Mouse (Mus musculus) lung, embryonic 16.5 days (tissue): Measurements from ENCODE around the gene Hgd. TPM values are rescaled to one million over a fixed set of nuclear protein-coding genes. Genes with fewer than 3 reads are reported as not detected.

ENCODE experiments used
- ATAC-seq: fragments of 200-750 bp; cut with Nextera tagmentation; 2 replicates; pipeline ENCODE4 v1.8.0; 2017; ENCODE audit warnings: low read depth, mild to moderate bottlenecking, moderate library complexity
- H3K27ac ChIP-seq: fragments of 300-500 bp; sonication (generic); 2 replicates; pipeline ENCODE4 v1.5.1; 2014; ENCODE audit warnings: mild to moderate bottlenecking, control low read depth, low read length
- H3K27me3 ChIP-seq: fragments of 300-500 bp; sonication (generic); 2 replicates; pipeline ENCODE4 v1.6.1; 2014; ENCODE audit warnings: low read depth, low read length, mixed read lengths; ENCODE audit not compliant: control insufficient read depth, insufficient read depth
- H3K36me3 ChIP-seq: fragments of 300-500 bp; sonication (generic); 2 replicates; pipeline ENCODE4 v1.6.1; 2014; ENCODE audit warnings: low read length; ENCODE audit not compliant: control insufficient read depth, insufficient read depth
- H3K4me1 ChIP-seq: fragments of 300-500 bp; sonication (generic); replicated peaks from 2 replicates; pipeline ENCODE4 v1.6.1; 2014; ENCODE audit warnings: low read length, mixed read lengths; ENCODE audit not compliant: control insufficient read depth, insufficient read depth
- H3K4me2 ChIP-seq: fragments of 300-500 bp; sonication (generic); 2 replicates; pipeline ENCODE4 v1.6.1; 2014; ENCODE audit warnings: low read depth, low read length, control low read depth
- H3K4me3 ChIP-seq: fragments of 300-500 bp; sonication (generic); 2 replicates; pipeline ENCODE4 v1.5.1; 2014; ENCODE audit warnings: mild to moderate bottlenecking, low read length, control low read depth
- H3K9ac ChIP-seq: fragments of 300-500 bp; sonication (generic); 2 replicates; pipeline ENCODE4 v1.6.1; 2014; ENCODE audit warnings: low read length, control low read depth
- H3K9me3 ChIP-seq: fragments of 300-500 bp; sonication (generic); 2 replicates; pipeline ENCODE4 v1.6.1; 2016; ENCODE audit warnings: low read length; ENCODE audit not compliant: control insufficient read depth
- WGBS: fragments of 180-500 bp; shearing (Covaris S2); extraction: QIAGEN DNeasy Blood & Tissue Kit; methylation state at CpG from one replicate; pipeline ENCODE4 v1.1.7; 2014; 5-methylcytosine and 5-hydroxymethylcytosine counted together
- polyA plus RNA-seq: library from polyadenylated mRNA; unstranded; fragments of >200 nt; fragmentation: Nextera tagmentation; extraction: Ambion mirVana; gene quantifications from 2 replicates; pipeline ENCODE4 v1.2.1, GENCODE M21; 2015

Gene Hgd
- polyA plus RNA-seq, 1 experiment from 2014 or later = 0.46 TPM

GRCm38 (mm10) chr16:37651467-37651866, 71.5 kb downstream of the Hgd start:
- Histone ChIP-seq H3K36me3 (peaks cover 9% of the 10 kb centered on the region), H3K9ac (no peak overlapping the region), H3K9me3 (no peaks in the 10 kb centered on the region), H3K27me3 (no peaks in the 10 kb centered on the region), H3K4me1 (peaks cover 12% of the 10 kb centered on the region), H3K27ac (no peak overlapping the region), H3K4me2 (no peak overlapping the region), H3K4me3 (no peak overlapping the region)
- ATAC-seq = no peak
- WGBS = 76% methylated on average over 5 of the region's 5 CpGs

GRCm38 (mm10) chr16:37652654-37653053, 72.7 kb downstream of the Hgd start:
- ATAC-seq = no peak

GRCm38 (mm10) chr16:37653058-37653457, 73.1 kb downstream of the Hgd start:
- no peak for ATAC-seq
- H3K27ac ChIP-seq = no peak overlapping the region
- peaks cover 12% of the 10 kb centered on the region for H3K4me1 ChIP-seq
- peak overlapping the region; percentile 69 for H3K4me2 ChIP-seq
- H3K4me3 ChIP-seq = peak overlapping the region; percentile 73
- H3K36me3 ChIP-seq = no peaks in the 10 kb centered on the region; the same call in 1 of the 2 replicates
- no peaks in the 10 kb centered on the region for H3K9me3 ChIP-seq
- H3K9ac ChIP-seq = peak overlapping the region; percentile 40; the same call in 1 of the 2 replicates
- no peaks in the 10 kb centered on the region for H3K27me3 ChIP-seq
- WGBS = 64% methylated on average over 1 of the region's 1 CpGs

More at GRCm38 (mm10) chr16:37652654-37653053, 72.7 kb downstream of the Hgd start:
- H3K4me1 ChIP-seq = peaks cover 12% of the 10 kb centered on the region
- H3K27ac ChIP-seq = no peak overlapping the region
- no peaks in the 10 kb centered on the region for H3K27me3 ChIP-seq
- WGBS = 72% methylated on average over 5 of the region's 5 CpGs
- no peak overlapping the region for H3K9ac ChIP-seq
- H3K36me3 ChIP-seq = no peaks in the 10 kb centered on the region; the same call in 1 of the 2 replicates
- no peaks in the 10 kb centered on the region for H3K9me3 ChIP-seq
- peak overlapping the region; percentile 69 for H3K4me2 ChIP-seq
- H3K4me3 ChIP-seq = no peak overlapping the region

GRCm38 (mm10) chr16:37653731-37654657, 74.0 kb downstream of the Hgd start, which contains the start of gene Ndufb4:
TSS of gene Ndufb4 (minus strand) at chr16:37654453.
- Histone ChIP-seq H3K9ac (peak within 1 kb of the TSS; percentile 93), H3K4me3 (peak within 1 kb of the TSS; percentile 73), H3K9me3 (no peaks in the 10 kb centered on the region), H3K4me1 (peaks cover 12% of the 10 kb centered on the region), H3K27me3 (no peaks in the 10 kb centered on the region), H3K27ac (peak within 1 kb of the TSS; percentile 74), H3K4me2 (peak within 1 kb of the TSS; percentile 69), H3K36me3 (no peaks in the 10 kb centered on the region)
- under 1% methylated on average over 48 of the region's 58 CpGs for WGBS
- peak; percentile 97 for ATAC-seq

GRCm38 (mm10) chr16:37654831-37655455, 75.0 kb downstream of the Hgd start:
- H3K4me1 ChIP-seq = peaks cover 12% of the 10 kb centered on the region
- no peaks in the 10 kb centered on the region for H3K9me3 ChIP-seq
- no peak for ATAC-seq
- no peaks in the 10 kb centered on the region for H3K27me3 ChIP-seq
- H3K36me3 ChIP-seq = no peaks in the 10 kb centered on the region
- H3K27ac ChIP-seq = no peak overlapping the region; the same call in 1 of the 2 replicates
- H3K4me3 ChIP-seq = no peak overlapping the region; the same call in 1 of the 2 replicates
- 58% methylated on average over 4 of the region's 4 CpGs for WGBS
- H3K4me2 ChIP-seq = peak overlapping the region; percentile 51
- H3K9ac ChIP-seq = 0 out of 2 replicates have a peak overlapping the region, but pooled peaks have one; percentile 50

GRCm38 (mm10) chr16:37655756-37656347, 75.9 kb downstream of the Hgd start:
- H3K27ac ChIP-seq = no peak overlapping the region
- H3K4me3 ChIP-seq = no peak overlapping the region
- no peak overlapping the region for H3K9ac ChIP-seq
- H3K27me3 ChIP-seq = no peaks in the 10 kb centered on the region
- no peaks in the 10 kb centered on the region for H3K36me3 ChIP-seq
- peaks cover 12% of the 10 kb centered on the region for H3K4me1 ChIP-seq
- no peak overlapping the region for H3K4me2 ChIP-seq
- no peak for ATAC-seq
- WGBS = 28% methylated on average over 4 of the region's 4 CpGs
- H3K9me3 ChIP-seq = no peaks in the 10 kb centered on the region

GRCm38 (mm10) chr16:37656796-37657195, 76.8 kb downstream of the Hgd start:
- ATAC-seq = no peak

GRCm38 (mm10) chr16:37663643-37664459, 83.9 kb downstream of the Hgd start:
- no peaks in the 10 kb centered on the region for H3K36me3 ChIP-seq
- ATAC-seq = no peak
- 55% methylated on average over 9 of the region's 9 CpGs for WGBS
- no peaks in the 10 kb centered on the region for H3K9me3 ChIP-seq
- no peak overlapping the region for H3K4me2 ChIP-seq
- no peak overlapping the region for H3K9ac ChIP-seq
- H3K4me3 ChIP-seq = no peak overlapping the region
- H3K4me1 ChIP-seq = no peaks in the 10 kb centered on the region
- no peaks in the 10 kb centered on the region for H3K27me3 ChIP-seq
- H3K27ac ChIP-seq = no peak overlapping the region

More at GRCm38 (mm10) chr16:37656796-37657195, 76.8 kb downstream of the Hgd start:
- Histone ChIP-seq H3K9ac (no peak overlapping the region), H3K27me3 (no peaks in the 10 kb centered on the region), H3K4me2 (no peak overlapping the region), H3K4me3 (no peak overlapping the region), H3K4me1 (peaks cover 12% of the 10 kb centered on the region), H3K27ac (no peak overlapping the region), H3K36me3 (no peaks in the 10 kb centered on the region), H3K9me3 (no peaks in the 10 kb centered on the region)
- WGBS = 76% methylated on average over 7 of the region's 7 CpGs
